Mouse (Mus musculus): ENCODE data around the gene H6pd.

Gene H6pd

GRCm38 (mm10) chr4:149975291-149975690 is 33.5 kb downstream of the H6pd start:
- no peak for DNase-seq

DNA sequence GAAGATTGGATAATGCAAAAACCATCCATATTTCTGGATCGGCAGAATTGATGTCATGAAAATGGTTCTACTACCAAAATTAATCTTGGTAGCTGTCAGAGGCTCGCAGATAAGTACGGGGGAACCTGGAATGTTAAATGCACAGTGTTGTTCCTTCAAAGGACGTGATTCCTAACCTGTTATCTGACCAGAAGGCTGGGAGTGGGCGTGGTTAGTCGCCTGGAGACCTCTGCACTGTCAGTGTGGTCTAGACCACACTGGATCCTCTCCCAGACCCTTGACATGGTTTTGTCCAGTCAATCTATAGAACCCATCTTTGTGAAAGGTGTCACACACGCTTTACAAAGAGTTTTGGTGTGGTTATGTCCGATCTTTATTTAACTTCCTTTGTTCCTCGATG is 37.4 kb downstream of the H6pd start:
- no peak for DNase-seq

DNA sequence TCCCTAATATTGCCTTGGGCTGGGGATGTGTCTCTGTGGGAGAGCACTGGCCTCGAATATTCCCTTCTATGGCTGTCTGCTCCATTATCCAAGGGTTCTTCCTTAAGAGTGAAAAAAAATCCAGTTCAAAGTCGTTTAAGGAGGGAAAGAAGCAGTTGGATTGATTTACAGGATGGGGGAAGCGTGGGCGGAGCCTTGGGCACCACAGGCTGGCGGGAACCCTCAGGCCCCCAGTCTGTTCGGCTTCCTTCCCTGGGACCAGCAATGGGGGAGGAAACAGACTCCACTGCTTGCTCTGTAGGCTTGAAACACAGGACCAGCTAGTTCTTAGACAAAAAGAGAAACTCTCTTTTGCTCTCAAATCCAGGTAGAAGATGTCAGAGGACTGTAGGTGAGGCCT is 40.3 kb downstream of the H6pd start:
- no peak for DNase-seq

DNA sequence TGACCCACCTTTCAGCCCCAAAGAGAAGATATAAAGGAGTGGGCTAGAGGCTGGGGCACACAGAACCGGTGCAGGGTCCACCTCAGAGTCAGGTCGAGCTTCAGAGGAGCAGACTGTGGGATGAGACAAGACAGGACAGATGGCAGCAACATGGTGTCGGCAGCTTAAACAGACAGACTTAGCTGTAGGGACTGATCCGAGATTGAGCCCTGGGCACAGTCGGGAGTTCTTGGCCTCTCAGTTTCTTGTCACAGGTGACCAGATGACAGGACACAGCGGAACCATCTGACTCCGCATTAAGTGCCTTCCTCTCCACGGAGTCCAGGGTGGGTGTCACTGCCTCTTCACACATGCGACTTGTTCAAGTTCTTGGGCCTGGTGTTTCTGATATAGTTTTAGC is 41.9 kb downstream of the H6pd start:
- DNase-seq: peak; percentile 30 to 51

DNA sequence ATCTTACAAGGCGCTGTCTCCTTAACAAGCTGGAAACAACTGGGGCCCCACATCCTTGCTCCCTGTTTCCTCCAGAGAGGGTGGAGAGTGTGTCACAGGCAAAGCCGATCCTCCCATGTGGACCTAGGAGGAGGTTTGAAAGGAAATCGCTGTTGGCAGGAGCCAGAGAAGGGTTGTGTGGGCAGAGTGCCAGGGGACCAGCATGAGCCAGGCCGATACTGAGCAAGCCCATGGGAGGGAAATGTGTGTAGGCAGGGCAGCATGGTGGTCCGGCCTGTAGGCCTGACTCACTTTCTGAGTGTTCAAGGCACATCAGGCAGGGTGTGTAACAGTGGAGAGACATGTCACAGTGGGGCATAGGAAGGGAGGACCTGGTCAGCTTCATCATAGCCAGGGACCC is 42.6 kb downstream of the H6pd start:
- DNase-seq: peak; percentile 58 to 77

- DNase-seq: no peak
Observed at GRCm38 (mm10) chr4:149965672-149966071, 43.2 kb downstream of the H6pd start.

DNA sequence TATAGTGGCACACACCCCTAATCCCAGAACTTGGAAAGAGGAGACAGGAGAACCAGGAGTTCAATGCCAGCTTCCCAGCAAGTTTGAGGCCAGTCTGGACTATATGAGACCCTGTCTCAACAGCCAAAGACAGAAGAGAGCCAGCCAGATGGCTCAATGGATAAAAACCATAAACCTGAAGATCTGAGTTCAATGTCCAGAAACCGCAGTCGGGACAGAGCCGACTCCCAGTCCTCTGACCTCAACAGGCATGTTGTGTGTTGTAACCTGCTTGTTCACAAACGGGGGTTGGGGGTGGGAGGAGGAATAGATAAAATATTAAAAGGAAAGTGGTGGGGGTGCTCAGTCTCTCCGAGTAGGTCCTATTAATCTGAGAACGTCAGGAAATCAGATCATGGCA is 43.6 kb downstream of the H6pd start:
- no peak for DNase-seq

GRCm38 (mm10) chr4:149964770-149965169 is 44.1 kb downstream of the H6pd start:
- no peak for DNase-seq

- no peak for DNase-seq
Observed at GRCm38 (mm10) chr4:149964285-149964684, 44.5 kb downstream of the H6pd start.

DNA sequence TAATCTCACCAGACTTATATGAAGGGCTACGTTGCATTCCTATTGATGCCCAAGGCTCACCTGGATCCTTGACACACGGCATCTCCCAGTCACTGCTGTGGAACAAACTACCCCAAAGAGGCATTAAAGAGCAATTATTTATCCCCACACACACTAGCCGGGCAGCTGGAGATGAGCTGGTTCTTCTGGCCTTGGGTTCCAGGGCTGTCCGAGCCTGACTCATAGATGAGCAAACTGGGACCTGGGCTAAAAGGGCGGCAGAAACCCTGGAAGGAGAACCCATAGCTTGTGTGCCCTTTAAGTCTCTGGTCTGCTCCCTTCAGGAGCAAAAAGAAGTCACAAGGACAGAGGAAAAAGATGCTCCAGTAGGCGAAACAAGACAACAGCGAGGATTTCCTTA is 48.4 kb downstream of the H6pd start:
- no peak for DNase-seq

GRCm38 (mm10) chr4:149959816-149960215 is 49.0 kb downstream of the H6pd start:
- DNase-seq: no peak

DNA sequence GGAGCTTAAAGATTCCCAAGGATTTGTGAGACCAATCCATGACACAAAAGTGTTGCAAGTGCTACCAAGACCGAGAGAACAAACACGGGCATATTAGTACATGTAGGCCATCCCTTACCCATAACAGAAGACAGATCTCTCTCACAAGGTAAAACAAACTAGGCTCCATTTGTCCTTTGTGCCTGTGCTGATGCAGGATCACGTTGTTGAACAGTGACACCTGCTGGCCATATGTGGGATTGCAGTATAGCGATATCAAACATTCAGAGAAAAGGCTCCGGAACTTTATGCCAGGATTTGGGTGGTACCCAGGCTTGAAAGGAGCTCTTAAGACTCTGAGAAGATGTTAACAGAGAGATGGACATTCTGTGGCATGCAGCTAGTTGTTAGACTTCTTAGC is 50.3 kb downstream of the H6pd start:
- peak; percentile 81 to 88 for DNase-seq

- no peak for DNase-seq
Observed at GRCm38 (mm10) chr4:149956048-149956447, 52.8 kb downstream of the H6pd start.

- no peak for DNase-seq
Observed at GRCm38 (mm10) chr4:149955631-149956030, 53.2 kb downstream of the H6pd start.

DNA sequence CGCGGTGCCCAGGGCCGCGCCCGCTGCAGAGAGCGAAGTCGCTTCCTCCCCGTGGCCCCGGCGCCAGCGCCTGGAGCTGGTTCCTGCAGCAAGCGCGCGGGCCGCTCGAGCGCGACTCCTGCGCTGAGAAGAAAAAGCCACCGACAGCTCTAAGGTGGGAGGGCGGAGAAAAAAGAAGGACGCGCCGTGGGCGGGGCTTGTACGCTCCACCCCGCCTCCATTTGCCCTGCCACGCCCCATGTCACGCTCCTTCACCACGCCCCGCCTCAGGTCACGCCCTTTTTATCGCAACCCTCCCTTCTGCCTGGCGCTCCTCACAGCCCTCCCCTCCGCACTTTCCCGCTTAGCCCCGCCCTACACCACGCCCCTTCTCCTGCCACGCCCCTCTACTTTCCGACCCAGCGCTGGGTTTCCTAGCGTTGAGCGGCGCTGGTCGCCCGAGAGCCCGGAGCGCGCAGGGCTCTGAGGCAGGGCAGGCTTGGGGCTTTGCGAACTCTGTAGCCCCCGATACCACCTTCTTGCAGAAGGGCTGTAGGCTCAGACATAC is 53.9 kb downstream of the H6pd start, which contains the start of gene Spsb1:
Spsb1 (minus strand) TSS at position 151 of the 547 bp plus-strand sequence.
- peak; percentile 91 to 95 for DNase-seq

DNA sequence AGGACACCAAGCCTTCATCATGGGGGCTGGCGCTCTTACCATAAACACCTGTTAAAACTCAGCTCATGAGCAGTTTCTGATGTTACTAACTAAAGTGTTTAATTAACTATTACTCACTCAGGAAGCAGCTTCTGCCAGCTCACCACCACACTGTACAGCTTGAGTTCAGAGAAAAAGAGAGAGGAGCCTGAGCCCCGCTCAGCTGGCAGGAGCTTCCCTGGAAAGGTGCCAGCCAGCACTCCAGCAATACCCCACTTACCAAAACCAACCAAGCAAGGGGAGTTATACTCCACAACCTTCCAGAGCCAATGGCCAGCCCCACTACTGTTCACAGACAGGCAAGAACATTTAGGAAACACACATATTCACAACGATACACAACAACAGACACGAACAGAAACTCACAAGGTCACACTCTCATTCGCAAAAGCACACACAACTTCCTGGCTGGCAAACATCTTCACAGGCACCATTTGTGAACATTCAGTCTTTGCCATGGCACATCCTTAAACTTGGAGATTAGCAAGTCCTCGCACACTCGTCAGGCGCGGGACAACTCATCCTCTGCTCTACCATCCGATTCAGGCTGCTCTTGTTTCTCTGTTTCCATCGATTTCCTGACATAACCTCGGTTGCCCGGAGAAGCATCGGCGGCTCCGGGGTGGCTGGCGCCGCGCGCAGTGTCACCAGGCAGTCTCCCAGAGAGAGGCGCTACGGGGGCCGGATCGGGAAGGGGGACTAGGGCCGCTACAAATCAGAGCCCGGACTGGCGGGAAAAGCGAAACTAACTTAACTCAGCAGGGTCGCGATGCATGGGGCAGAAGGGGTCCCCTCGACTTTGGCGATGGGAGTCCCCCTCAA is 55.0 kb downstream of the H6pd start:
- DNase-seq: peak; percentile 53 to 54

DNA sequence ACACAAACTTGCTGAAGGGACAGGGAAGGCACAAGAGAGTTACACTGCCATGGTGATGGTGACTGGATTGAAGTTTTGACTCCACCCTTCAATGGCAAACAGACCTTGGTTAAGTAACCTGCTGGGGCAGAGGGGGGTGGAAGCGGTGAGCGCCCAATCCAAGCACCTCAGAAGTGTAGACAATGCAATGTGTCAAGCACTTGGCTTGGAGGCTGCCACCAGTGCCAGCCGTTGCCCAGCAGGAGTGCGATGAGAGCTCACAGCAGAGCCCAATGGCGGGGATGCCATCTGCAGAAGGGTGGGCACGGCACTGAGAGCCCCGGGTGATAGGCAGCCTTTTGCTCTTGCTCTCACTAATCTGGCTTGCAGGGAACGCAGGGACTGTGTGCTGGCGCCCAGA is 56.6 kb downstream of the H6pd start:
- DNase-seq: peak; percentile 31 to 56

DNA sequence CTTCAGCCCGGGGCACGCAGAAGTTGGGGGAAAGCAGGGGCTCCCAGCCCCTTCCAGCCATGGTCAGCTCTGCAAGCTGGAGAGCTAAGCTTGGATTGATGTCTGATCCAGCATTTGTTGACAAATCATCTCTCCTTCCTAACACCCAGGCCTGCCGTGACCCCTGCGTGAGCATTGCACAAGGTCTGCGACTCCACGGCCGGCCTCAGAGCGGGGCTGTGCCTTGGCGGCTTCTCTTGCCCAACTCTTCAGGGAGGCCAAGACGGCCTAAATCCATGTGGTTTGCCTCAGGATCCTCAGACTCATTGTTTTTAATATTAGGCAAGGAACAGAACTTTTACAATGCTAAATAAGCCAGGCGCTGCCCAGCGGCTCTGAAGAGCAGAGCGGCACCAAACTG is 57.6 kb downstream of the H6pd start:
- no peak for DNase-seq

DNA sequence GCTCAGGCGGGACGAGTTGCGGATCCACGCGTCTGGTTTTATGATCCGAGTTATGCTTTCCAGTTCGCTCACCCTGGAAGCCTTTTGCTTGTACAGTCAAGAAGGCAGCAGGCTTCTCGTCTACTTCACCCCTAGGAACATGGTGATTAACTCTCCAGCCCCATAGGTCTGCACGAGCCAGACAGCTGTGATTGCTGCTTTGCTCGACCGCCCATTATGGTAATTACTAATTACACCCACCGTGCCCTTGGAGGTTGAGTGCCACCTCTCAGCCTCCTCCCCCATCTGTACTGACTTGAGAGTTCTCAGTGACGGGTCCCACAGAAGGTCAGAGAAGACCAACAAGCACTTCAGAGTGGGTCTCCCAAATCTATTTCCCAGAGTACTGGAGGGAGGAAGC is 59.1 kb downstream of the H6pd start:
- DNase-seq: no peak

- no peak for DNase-seq
Observed at GRCm38 (mm10) chr4:149948119-149948518, 60.7 kb downstream of the H6pd start.

DNA sequence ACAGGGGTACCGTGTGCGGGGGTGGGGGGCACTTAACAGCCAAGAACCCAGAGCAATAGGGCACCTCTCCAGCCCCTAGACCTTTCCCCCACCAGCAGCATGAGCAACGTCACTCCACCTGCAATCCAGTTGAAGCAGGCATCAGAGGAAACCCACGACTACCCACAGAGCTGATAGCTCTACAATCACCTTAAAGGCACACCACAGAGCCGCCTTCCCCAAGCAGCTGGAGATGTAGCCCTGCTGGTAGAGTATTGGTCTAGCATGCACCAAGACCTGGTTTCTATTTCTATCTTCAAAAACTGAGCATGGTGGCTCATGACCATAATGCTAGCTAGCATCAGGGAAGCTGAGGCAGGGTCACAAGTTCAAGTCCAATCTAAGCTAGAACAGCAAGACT is 61.4 kb downstream of the H6pd start:
- DNase-seq: no peak

GRCm38 (mm10) chr4:149945194-149945593 is 63.6 kb downstream of the H6pd start:
- no peak for DNase-seq

DNA sequence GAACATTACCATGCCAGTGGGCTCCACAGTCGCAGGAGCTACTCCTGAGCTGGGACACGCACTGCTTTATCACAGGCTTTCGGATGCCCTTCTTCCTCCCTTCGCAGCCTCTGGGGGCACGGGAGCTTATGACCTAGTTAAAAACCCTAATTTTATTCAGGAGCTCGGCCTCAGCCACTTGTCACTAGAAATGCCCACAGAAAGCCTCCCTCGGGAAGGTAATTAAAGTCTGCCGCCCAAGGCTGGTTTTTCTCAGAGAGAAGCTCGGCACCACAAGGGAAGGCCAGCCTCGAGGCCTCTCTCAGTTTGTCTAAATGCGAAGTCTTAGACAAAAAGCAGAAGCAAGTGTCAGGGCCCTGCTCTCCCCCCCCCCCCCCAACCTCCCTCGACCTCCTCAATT is 64.6 kb downstream of the H6pd start:
- DNase-seq: no peak
